10 mouse cellular contexts compared by ENCODE assay signal in genomic region chr9:74909245-74909644, GRCm38 (mm10). TPM values are rescaled to one million over a fixed set of nuclear protein-coding genes. Genes with fewer than 3 reads are reported as not detected.
DNase-seq lines count a peak whose midpoint lies in the region; ATAC-seq and TF ChIP-seq lines count a peak whose summit lies in the region.
"Had no signal": no experiment of that assay in that cellular context is flagged by ENCODE, and none has a peak within 500 bp of the region (broad histone marks: within the 10 kb centered on the region; RNA-seq: fewer than 3 reads in every experiment).

No protein-coding gene starts in this region.

- ATAC-seq in hindbrain, postnatal 0 days: no peak
- ATAC-seq in hindbrain, embryonic 12.5 days (ENCODE audit: low FRiP score): no peak
- ATAC-seq in midbrain, embryonic 15.5 days (replicated peaks): no peak
- ATAC-seq in intestine, postnatal 0 days: no peak
- ATAC-seq: activated CD4-positive, CD25-positive, alpha-beta regulatory T cell, adult 4 months had no signal

- TF ChIP-seq CTCF in hindbrain, postnatal 0 days (IDR thresholded peaks at IDR 0.05; ENCODE audit: low read depth): no peak
- no peak for TF ChIP-seq CTCF in brain, embryonic 14.5 days (IDR thresholded peaks at IDR 0.05; ENCODE audit: borderline replicate concordance, extremely low read depth, insufficient read depth, insufficient read length)
- no peak for TF ChIP-seq CTCF in intestine, postnatal 0 days (IDR thresholded peaks at IDR 0.05; ENCODE audit: low read depth)

- no peaks in the 10 kb centered on the region for H3K36me3 ChIP-seq in hindbrain, postnatal 0 days (ENCODE audit: insufficient read depth, low read length)
- no peaks in the 10 kb centered on the region for H3K36me3 ChIP-seq in hindbrain, embryonic 12.5 days
- H3K36me3 ChIP-seq in midbrain, embryonic 15.5 days (replicated peaks): no peaks in the 10 kb centered on the region
- no peaks in the 10 kb centered on the region for H3K36me3 ChIP-seq in intestine, postnatal 0 days (ENCODE audit: control insufficient read depth, insufficient read depth)
- H3K36me3 ChIP-seq: forebrain, embryonic 12.5 days had no signal

- H3K4me3 ChIP-seq in hindbrain, postnatal 0 days (ENCODE audit: low read length): no peak overlapping the region
- H3K4me3 ChIP-seq in hindbrain, embryonic 12.5 days: no peak overlapping the region
- no peak overlapping the region for H3K4me3 ChIP-seq in midbrain, embryonic 15.5 days
- no peak overlapping the region for H3K4me3 ChIP-seq in intestine, postnatal 0 days (ENCODE audit: low read depth, low read length)
- H3K4me3 ChIP-seq: forebrain, embryonic 12.5 days had no signal

- 59% methylated on average over 15 of the region's 15 CpGs for WGBS in hindbrain, postnatal 0 days
- 78% methylated on average over 15 of the region's 15 CpGs for WGBS in hindbrain, embryonic 12.5 days
- WGBS in midbrain, embryonic 15.5 days: 68% methylated on average over 15 of the region's 15 CpGs
- WGBS in intestine, postnatal 0 days: 60% methylated on average over 15 of the region's 15 CpGs

- TF ChIP-seq POLR2A in brain, embryonic 14.5 days (IDR thresholded peaks at IDR 0.05; ENCODE audit: borderline replicate concordance, extremely low read depth, insufficient read depth, insufficient read length, poor library complexity, severe bottlenecking): no peak

- H3K9ac ChIP-seq in hindbrain, postnatal 0 days (replicated peaks; ENCODE audit: low read length): no peak overlapping the region
- no peak overlapping the region for H3K9ac ChIP-seq in hindbrain, embryonic 12.5 days
- no peak overlapping the region for H3K9ac ChIP-seq in midbrain, embryonic 15.5 days
- no peak overlapping the region for H3K9ac ChIP-seq in intestine, postnatal 0 days (ENCODE audit: low read depth, low read length)
- H3K9ac ChIP-seq: forebrain, embryonic 12.5 days had no signal

- H3K27ac ChIP-seq in hindbrain, postnatal 0 days: no peak overlapping the region
- H3K27ac ChIP-seq in hindbrain, embryonic 12.5 days: no peak overlapping the region
- H3K27ac ChIP-seq in midbrain, embryonic 15.5 days: no peak overlapping the region
- no peak overlapping the region for H3K27ac ChIP-seq in intestine, postnatal 0 days (ENCODE audit: low read depth, low read length)
- H3K27ac ChIP-seq: forebrain, embryonic 12.5 days had no signal

- no peaks in the 10 kb centered on the region for H3K4me1 ChIP-seq in hindbrain, postnatal 0 days (ENCODE audit: insufficient read depth, low read length)
- H3K4me1 ChIP-seq in hindbrain, embryonic 12.5 days: peaks cover 5% of the 10 kb centered on the region; the same call in 1 of the 2 replicates
- H3K4me1 ChIP-seq in midbrain, embryonic 15.5 days: no peaks in the 10 kb centered on the region
- H3K4me1 ChIP-seq in intestine, postnatal 0 days (replicated peaks; ENCODE audit: control insufficient read depth, insufficient read depth, low read length): no peaks in the 10 kb centered on the region

- H3K27me3 ChIP-seq in hindbrain, postnatal 0 days (ENCODE audit: insufficient read depth, low read length): no peaks in the 10 kb centered on the region
- H3K27me3 ChIP-seq in hindbrain, embryonic 12.5 days: no peaks in the 10 kb centered on the region
- no peaks in the 10 kb centered on the region; the same call in 1 of the 2 replicates for H3K27me3 ChIP-seq in midbrain, embryonic 15.5 days (replicated peaks)
- H3K27me3 ChIP-seq in intestine, postnatal 0 days (replicated peaks; ENCODE audit: control insufficient read depth, insufficient read depth, low read length): no peaks in the 10 kb centered on the region
- H3K27me3 ChIP-seq: forebrain, embryonic 12.5 days had no signal

- no peaks in the 10 kb centered on the region for H3K9me3 ChIP-seq in hindbrain, postnatal 0 days (ENCODE audit: low read length)
- no peaks in the 10 kb centered on the region for H3K9me3 ChIP-seq in hindbrain, embryonic 12.5 days (replicated peaks)
- H3K9me3 ChIP-seq in midbrain, embryonic 15.5 days: no peaks in the 10 kb centered on the region
- H3K9me3 ChIP-seq in intestine, postnatal 0 days (ENCODE audit: control insufficient read depth): no peaks in the 10 kb centered on the region
- H3K9me3 ChIP-seq: forebrain, embryonic 12.5 days had no signal

- no peak overlapping the region for H3K4me2 ChIP-seq in hindbrain, postnatal 0 days (ENCODE audit: low read depth, low read length)
- H3K4me2 ChIP-seq in hindbrain, embryonic 12.5 days (replicated peaks): no peak overlapping the region
- no peak overlapping the region for H3K4me2 ChIP-seq in midbrain, embryonic 15.5 days
- no peak overlapping the region for H3K4me2 ChIP-seq in intestine, postnatal 0 days (replicated peaks; ENCODE audit: low read depth)
- H3K4me2 ChIP-seq: forebrain, embryonic 12.5 days had no signal

- peak; percentile 42 for DNase-seq in hindbrain, postnatal 0 days (ENCODE audit: low spot score)
- peak; percentile 61 for DNase-seq in NIH3T3 (ENCODE audit: low read depth)
- peak; percentile 56 for DNase-seq in brain, embryonic 14.5 days (ENCODE audit: low read depth)
- DNase-seq in lung, postnatal 36 days: peak; percentile 72
- no peak for DNase-seq in B cell, adult 2 months

RNA-seq across cellular contexts. Expression of gene Fam214a, which starts 43.4 kb away (rescaled TPM):
- 28.6 and 37.4 TPM in 2 replicates for total RNA-seq in hindbrain, postnatal 0 days (2014; rRNA removed)
- polyA plus RNA-seq in hindbrain, postnatal 0 days (2015; fragmentation: Nextera tagmentation; extraction: Ambion mirVana): 18.6 and 19.3 TPM in 2 replicates
- polyA plus RNA-seq in hindbrain, embryonic 12.5 days (2016; fragmentation: Nextera tagmentation; extraction: Ambion mirVana): 26.8 and 30.9 TPM in 2 replicates
- polyA plus RNA-seq in brain, embryonic 14.5 days (2012; rRNA removed): 21.5 and 25.4 TPM in 2 replicates
- polyA plus RNA-seq in midbrain, embryonic 15.5 days (2015; fragmentation: Nextera tagmentation; extraction: Ambion mirVana): 25.2 and 28.1 TPM in 2 replicates
- 5.1 and 5.7 TPM in 2 replicates for polyA plus RNA-seq in intestine, postnatal 0 days (2015; fragmentation: Nextera tagmentation; extraction: Ambion mirVana)

RNA-seq across cellular contexts. Expression of gene Onecut1, which starts 47.5 kb away (rescaled TPM):
- total RNA-seq in hindbrain, postnatal 0 days (2014; rRNA removed): 2.6 and 4.2 TPM in 2 replicates
- 1.9 and 2.6 TPM in 2 replicates for polyA plus RNA-seq in hindbrain, postnatal 0 days (2015; fragmentation: Nextera tagmentation; extraction: Ambion mirVana)
- polyA plus RNA-seq in hindbrain, embryonic 12.5 days (2016; fragmentation: Nextera tagmentation; extraction: Ambion mirVana): 9.3 and 11.7 TPM in 2 replicates
- polyA plus RNA-seq in brain, embryonic 14.5 days (2012; rRNA removed): 2.2 and 5.8 TPM in 2 replicates
- 7.0 and 8.2 TPM in 2 replicates for polyA plus RNA-seq in midbrain, embryonic 15.5 days (2015; fragmentation: Nextera tagmentation; extraction: Ambion mirVana)
- polyA plus RNA-seq in intestine, postnatal 0 days (2015; fragmentation: Nextera tagmentation; extraction: Ambion mirVana): 0.07 TPM in 1 of 2 replicates, not detected in the other
- polyA plus RNA-seq: activated CD4-positive, CD25-positive, alpha-beta regulatory T cell, adult 4 months had no signal

Comparison
In these comparisons a context has a peak if more than half of its experiments do, and no peak if none do; other contexts are left out.
1. DNase-seq: peak in hindbrain, postnatal 0 days (single experiment), NIH3T3 (single experiment), brain, embryonic 14.5 days (single experiment) and lung, postnatal 36 days (single experiment); none in B cell, adult 2 months (0 of 2).